In genomic region chr4:119572682-119573081, GRCm38 (mm10) we compare ENCODE assay signal across 27 mouse cellular contexts. TPM values are rescaled to one million over a fixed set of nuclear protein-coding genes. Genes with fewer than 3 reads are reported as not detected.
DNase-seq lines count a peak whose midpoint lies in the region; ATAC-seq and TF ChIP-seq lines count a peak whose summit lies in the region.
"Had no signal": no experiment of that assay in that cellular context is flagged by ENCODE, and none has a peak within 500 bp of the region (broad histone marks: within the 10 kb centered on the region; RNA-seq: fewer than 3 reads in every experiment).

No protein-coding gene starts in this region.

- H3K4me1 ChIP-seq in heart, embryonic 13.5 days, result peaks cover 50% of the 10 kb centered on the region
- H3K4me1 ChIP-seq in heart, embryonic 10.5 days, result peaks cover 32% of the 10 kb centered on the region
- H3K4me1 ChIP-seq in heart, postnatal 0 days (ENCODE audit: control insufficient read depth, insufficient read depth), result peaks cover 34% of the 10 kb centered on the region
- peaks cover 2% of the 10 kb centered on the region for H3K4me1 ChIP-seq in heart, adult 2 months (ENCODE audit: control insufficient read depth, insufficient read depth, low read length)
- H3K4me1 ChIP-seq: embryonic facial prominence, embryonic 12.5 days had no signal

- H3K36me3 ChIP-seq in heart, embryonic 13.5 days, result peaks cover 21% of the 10 kb centered on the region
- H3K36me3 ChIP-seq in heart, embryonic 10.5 days, result 0 out of 2 replicates have a peak, but pooled peaks cover 17% of the 10 kb centered on the region
- no peaks in the 10 kb centered on the region for H3K36me3 ChIP-seq in heart, postnatal 0 days (replicated peaks; ENCODE audit: control insufficient read depth, insufficient read depth, low read length)
- H3K36me3 ChIP-seq in heart, adult 2 months (ENCODE audit: control insufficient read depth, insufficient read depth, low read length), result peaks cover 25% of the 10 kb centered on the region

- H3K4me2 ChIP-seq in heart, embryonic 13.5 days, result no peak overlapping the region
- H3K4me2 ChIP-seq in heart, postnatal 0 days (ENCODE audit: low read depth, low read length), result no peak overlapping the region
- H3K4me2 ChIP-seq: embryonic facial prominence, embryonic 12.5 days; embryonic facial prominence, embryonic 15.5 days; hindbrain, embryonic 14.5 days had no signal

- no peak overlapping the region; the same call in 1 of the 2 replicates for H3K9ac ChIP-seq in heart, embryonic 13.5 days
- no peak overlapping the region for H3K9ac ChIP-seq in heart, postnatal 0 days (replicated peaks; ENCODE audit: low read depth, low read length)
- H3K9ac ChIP-seq in heart, adult 2 months (ENCODE audit: low read depth, low read length), result no peak overlapping the region
- H3K9ac ChIP-seq: embryonic facial prominence, embryonic 12.5 days; embryonic facial prominence, embryonic 15.5 days; forebrain, postnatal 0 days; hindbrain, embryonic 14.5 days had no signal

- no peak for ATAC-seq in heart, embryonic 13.5 days (ENCODE audit: extremely low read depth, insufficient number of reproducible peaks, low FRiP score, low TSS enrichment)
- ATAC-seq in heart, postnatal 0 days (ENCODE audit: insufficient read depth, low read depth), result no peak
- ATAC-seq in megakaryocyte progenitor cell, adult 5-6 weeks (replicated peaks; ENCODE audit: poor library complexity), result peak; percentile 54
- ATAC-seq: activated CD4-positive, CD25-positive, alpha-beta regulatory T cell, adult 4 months; forebrain, embryonic 14.5 days; forebrain, postnatal 0 days; hindbrain, postnatal 0 days; inflammation-experienced regulatory T-cells, adult 6 months; intestine, embryonic 16.5 days had no signal

- DNase-seq in heart, embryonic 10.5 days (ENCODE audit: low spot score), result no peak
- DNase-seq in heart, postnatal 0 days (ENCODE audit: low spot score), result no peak
- DNase-seq in heart, adult 2 months, result no peak
- no peak for DNase-seq in left cerebral cortex, postnatal 14 days (ENCODE audit: low spot score in 2 of 2)
- DNase-seq: adrenal gland, adult 8-10 months; adrenal gland, postnatal 25 days; cerebellum, adult 11-12 months; cerebellum, adult 8-10 months; cerebellum, postnatal 14 days; forebrain, postnatal 0 days; gastrocnemius, adult 2 months; gastrocnemius, postnatal 14 days; heart, adult 18-20 months; heart, postnatal 14 days; heart, postnatal 4 days; kidney, adult 18-20 months; kidney, adult 9 months had no signal

- WGBS in heart, embryonic 13.5 days, result 90% methylated on average over 3 of the region's 3 CpGs
- 86% methylated on average over 3 of the region's 3 CpGs for WGBS in heart, embryonic 10.5 days
- WGBS in heart, postnatal 0 days, result 81% methylated on average over 3 of the region's 3 CpGs
- WGBS in heart, adult 2 months, result 93% methylated on average over 3 of the region's 3 CpGs

- H3K9me3 ChIP-seq in heart, embryonic 13.5 days, result no peaks in the 10 kb centered on the region
- no peaks in the 10 kb centered on the region for H3K9me3 ChIP-seq in heart, embryonic 10.5 days
- H3K9me3 ChIP-seq in heart, postnatal 0 days (replicated peaks; ENCODE audit: control insufficient read depth, low read length), result no peaks in the 10 kb centered on the region
- H3K9me3 ChIP-seq: embryonic facial prominence, embryonic 12.5 days; embryonic facial prominence, embryonic 15.5 days had no signal

- TF ChIP-seq EP300 in heart, postnatal 0 days (IDR thresholded peaks at IDR 0.05; ENCODE audit: low read depth), result no peak
- TF ChIP-seq EP300 in heart, adult 2 months (IDR thresholded peaks at IDR 0.05; ENCODE audit: insufficient read depth, low read depth, low read length), result no peak

- intact Hi-C loops in heart, adult 2 months (cut with DNase I), result no loop called here
- intact Hi-C loops in left cerebral cortex, postnatal 14 days (cut with DNase I), result no loop called here

- no peak for TF ChIP-seq CTCF in heart, postnatal 0 days (IDR thresholded peaks at IDR 0.05; ENCODE audit: low read depth)
- no peak for TF ChIP-seq CTCF in heart, adult 2 months (IDR thresholded peaks at IDR 0.05)

- peaks cover 6% of the 10 kb centered on the region for H3K79me2 ChIP-seq in heart, adult 2 months (replicated peaks; ENCODE audit: control insufficient read depth, insufficient read depth, low read length)

- no peaks in the 10 kb centered on the region for H3K27me3 ChIP-seq in heart, embryonic 13.5 days (replicated peaks)
- H3K27me3 ChIP-seq in heart, embryonic 10.5 days (ENCODE audit: insufficient read depth, poor library complexity, severe bottlenecking), result no peaks in the 10 kb centered on the region
- H3K27me3 ChIP-seq in heart, postnatal 0 days (ENCODE audit: control insufficient read depth, insufficient read depth, low read length), result no peaks in the 10 kb centered on the region
- no peaks in the 10 kb centered on the region for H3K27me3 ChIP-seq in heart, adult 2 months (ENCODE audit: control insufficient read depth, insufficient read depth, low read length)
- H3K27me3 ChIP-seq: embryonic facial prominence, embryonic 12.5 days; embryonic facial prominence, embryonic 15.5 days had no signal

- no peak for TF ChIP-seq POLR2A in heart, adult 2 months (IDR thresholded peaks at IDR 0.05; ENCODE audit: insufficient read depth, low read depth, low read length)

- peak overlapping the region; percentile 61; the same call in 1 of the 2 replicates for H3K27ac ChIP-seq in heart, embryonic 13.5 days (replicated peaks)
- no peak overlapping the region for H3K27ac ChIP-seq in heart, embryonic 10.5 days
- H3K27ac ChIP-seq in heart, postnatal 0 days (ENCODE audit: low read depth), result 0 out of 2 replicates have a peak overlapping the region, but pooled peaks have one; percentile 1
- H3K27ac ChIP-seq in heart, adult 2 months, result no peak overlapping the region
- H3K27ac ChIP-seq: embryonic facial prominence, embryonic 12.5 days; embryonic facial prominence, embryonic 15.5 days; gastrocnemius, adult 2 months; hindbrain, embryonic 14.5 days; hindbrain, postnatal 0 days had no signal

- H3K4me3 ChIP-seq in heart, embryonic 13.5 days, result no peak overlapping the region
- no peak overlapping the region for H3K4me3 ChIP-seq in heart, embryonic 10.5 days
- H3K4me3 ChIP-seq in heart, postnatal 0 days (ENCODE audit: low read depth, low read length), result no peak overlapping the region
- no peak overlapping the region for H3K4me3 ChIP-seq in heart, adult 2 months
- H3K4me3 ChIP-seq: embryonic facial prominence, embryonic 12.5 days; embryonic facial prominence, embryonic 15.5 days; gastrocnemius, adult 2 months had no signal

RNA-seq across cellular contexts. Expression of gene Frg2f1, which starts 33.4 kb away (rescaled TPM):
- polyA plus RNA-seq in heart, embryonic 13.5 days (2015; fragmentation: Nextera tagmentation; extraction: Ambion mirVana), result 2.9 and 5.6 TPM in 2 replicates
- polyA plus RNA-seq in heart, embryonic 10.5 days (2016; fragmentation: Nextera tagmentation; extraction: Ambion mirVana), result 3.2 and 4.6 TPM in 2 replicates
- 3.6 and 6.7 TPM in 2 replicates for total RNA-seq in heart, postnatal 0 days (2014; rRNA removed; ENCODE audit: low replicate concordance)
- 4.7 and 6.5 TPM in 2 replicates for polyA plus RNA-seq in heart, postnatal 0 days (2015; fragmentation: Nextera tagmentation; extraction: Ambion mirVana)
- total RNA-seq in heart, adult 2 months (2021), result 1 to 10 TPM; 6.3 to 6.7 TPM
- polyA plus RNA-seq in heart, adult 2 months (2012; rRNA removed), result 3.8 and 4.3 TPM in 2 replicates
- total RNA-seq in megakaryocyte progenitor cell, adult 5-6 weeks (2015), result 0.44 and 0.83 TPM in 2 replicates
- total RNA-seq in megakaryocyte progenitor cell, adult 5-6 weeks (2017), result 0.88 TPM in 1 of 2 replicates, not detected in the other
- 10 to 100 TPM; 24.6 to 25.4 TPM for total RNA-seq in left cerebral cortex, postnatal 14 days (2021)

RNA-seq across cellular contexts. Expression of gene Foxj3, which starts 35.9 kb away (rescaled TPM):
- 19.1 and 19.5 TPM in 2 replicates for polyA plus RNA-seq in heart, embryonic 13.5 days (2015; fragmentation: Nextera tagmentation; extraction: Ambion mirVana)
- polyA plus RNA-seq in heart, embryonic 10.5 days (2016; fragmentation: Nextera tagmentation; extraction: Ambion mirVana), result 22.0 and 28.4 TPM in 2 replicates
- total RNA-seq in heart, postnatal 0 days (2014; rRNA removed; ENCODE audit: low replicate concordance), result 16.6 and 52.4 TPM in 2 replicates
- 9.8 and 10.7 TPM in 2 replicates for polyA plus RNA-seq in heart, postnatal 0 days (2015; fragmentation: Nextera tagmentation; extraction: Ambion mirVana)
- total RNA-seq in heart, adult 2 months (2021), result 10 to 100 TPM; 30.3 to 32.1 TPM
- 13.5 and 19.4 TPM in 2 replicates for polyA plus RNA-seq in heart, adult 2 months (2012; rRNA removed)
- total RNA-seq in megakaryocyte progenitor cell, adult 5-6 weeks (2015), result 26.5 and 45.1 TPM in 2 replicates
- total RNA-seq in megakaryocyte progenitor cell, adult 5-6 weeks (2017), result 12.0 and 32.4 TPM in 2 replicates
- 10 to 100 TPM; 64.7 to 71.2 TPM for total RNA-seq in left cerebral cortex, postnatal 14 days (2021)

Comparison
In these comparisons a context has a peak if more than half of its experiments do, and no peak if none do; other contexts are left out.
1. H3K27ac ChIP-seq: peak in heart, embryonic 13.5 days (single experiment) and heart, postnatal 0 days (single experiment); none in heart, embryonic 10.5 days (single experiment) and heart, adult 2 months (single experiment).